Mouse (Mus musculus) neutrophil, adult 5-6 weeks (primary cell): ENCODE measurements around the gene Spata31d1d. TPM values are rescaled to one million over a fixed set of nuclear protein-coding genes. Genes with fewer than 3 reads are reported as not detected.
"Not testable (repeated sequence)": the region's sequence is repeated elsewhere in the genome, so short reads cannot be mapped to it uniquely, and the experiment has no call there.

Source experiments
- ATAC-seq: fragments of 151-379, 151-347 bp; 2 replicates; pipeline ENCODE4 v1.8.0; 2017; ENCODE audit warnings: mild to moderate bottlenecking, moderate TSS enrichment; ENCODE audit not compliant: insufficient number of reproducible peaks, poor library complexity, low FRiP score, severe bottlenecking; ENCODE audit errors: extremely low read depth
- total RNA-seq: library from RNA; stranded (forward); fragments of 200-1000 nt; gene quantifications from 2 replicates; pipeline ENCODE4 v1.2.3, GENCODE M21; 2017

Gene Spata31d1d
- total RNA-seq, 1 experiment from 2014 or later: not detected

DNA sequence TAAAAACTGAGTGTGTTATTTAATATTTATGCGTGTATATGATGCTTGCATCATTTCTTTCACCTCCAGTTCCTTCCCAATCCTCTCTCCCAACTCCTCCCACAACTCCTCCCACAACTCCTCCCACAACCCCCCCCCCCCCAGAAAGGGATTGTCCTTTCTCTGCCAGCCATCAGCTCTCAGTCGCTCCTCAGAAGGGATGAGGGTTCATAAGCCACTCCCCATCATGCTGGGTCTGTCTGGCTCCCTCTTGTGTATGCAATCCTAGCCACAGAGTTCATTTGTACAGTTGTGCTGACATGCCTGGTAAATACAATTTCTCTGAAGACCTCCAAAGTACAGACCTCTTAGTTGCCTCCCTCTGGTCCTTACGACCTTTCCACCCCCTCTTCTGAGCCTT, 3.6 kb upstream of the Spata31d1d start:
- no peak for ATAC-seq

DNA sequence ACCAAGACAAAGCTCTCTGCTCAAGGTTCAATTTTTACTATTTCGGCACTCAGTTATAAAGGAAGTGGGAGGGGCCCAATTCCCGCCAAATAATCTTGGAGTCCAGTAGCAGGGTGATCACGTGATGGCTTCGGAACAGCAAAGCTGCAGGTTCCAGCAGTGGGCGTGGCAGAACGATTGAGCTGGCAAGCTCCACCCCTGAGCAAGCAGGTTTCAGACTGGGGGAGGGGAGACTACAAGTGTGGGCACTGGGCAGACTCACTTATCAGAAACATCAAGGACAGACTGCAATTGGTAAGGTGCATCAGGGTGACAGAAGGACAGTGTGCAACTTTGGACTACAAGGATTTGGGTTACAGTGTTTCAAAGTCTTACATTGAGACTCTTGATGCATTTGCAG, 2.8 kb upstream of the Spata31d1d start:
- not testable (repeated sequence) for ATAC-seq

DNA sequence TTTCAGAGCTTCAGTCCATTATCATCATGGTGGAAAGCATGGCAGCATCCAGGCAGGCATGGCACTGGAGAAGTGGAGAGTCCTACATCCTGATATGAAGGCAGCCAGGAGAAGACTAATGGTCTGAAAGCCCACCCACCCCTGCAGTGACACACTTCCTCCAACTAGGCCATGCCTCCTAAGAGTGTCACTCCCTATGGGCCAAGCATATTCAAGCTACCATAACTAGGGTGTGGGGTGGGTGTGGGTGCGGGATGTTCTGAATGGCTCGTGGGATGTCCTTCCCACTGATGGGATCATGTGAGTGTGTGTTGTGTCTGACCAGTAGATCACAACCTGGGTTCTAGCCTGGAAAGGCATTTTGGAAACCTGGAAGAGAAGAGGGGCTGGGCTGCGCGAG, 2.4 kb upstream of the Spata31d1d start:
- ATAC-seq: no peak

DNA sequence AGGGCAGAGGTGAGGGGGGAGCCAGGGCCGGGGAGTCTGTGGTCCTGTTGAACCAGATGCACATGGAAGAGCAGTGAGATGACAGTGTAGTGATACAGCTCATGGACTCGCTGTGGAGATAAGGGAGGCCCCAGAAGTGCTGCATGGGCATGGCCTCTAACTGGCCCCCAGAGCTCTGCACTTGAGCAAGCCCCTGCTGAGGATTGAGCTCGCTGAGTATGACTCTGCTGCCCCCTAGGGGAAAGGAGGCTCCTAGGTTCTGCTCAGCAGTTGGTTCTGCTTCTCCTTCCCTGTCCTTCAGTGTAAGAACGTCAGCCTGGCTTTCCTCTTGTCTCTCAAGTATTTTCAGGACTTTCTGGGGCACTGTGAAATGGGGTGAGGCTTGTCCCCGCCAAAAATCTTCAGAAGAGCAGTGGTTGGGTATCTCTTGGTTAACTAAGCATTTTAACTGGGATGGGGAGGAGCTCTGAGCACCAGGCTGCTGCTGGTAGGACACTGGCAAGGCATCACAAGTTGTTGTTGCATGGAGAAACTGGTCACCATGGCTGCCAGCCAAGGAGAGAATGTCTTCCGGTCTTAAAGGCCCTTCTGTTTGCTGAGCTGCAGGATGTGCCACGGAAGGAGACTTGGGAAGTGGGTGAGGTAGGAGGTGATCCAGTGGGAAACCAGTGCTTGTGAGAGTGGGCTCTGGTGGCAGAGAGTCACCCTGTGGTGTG, 3.0 kb downstream of the Spata31d1d start:
- peak; percentile 77 for ATAC-seq

DNA sequence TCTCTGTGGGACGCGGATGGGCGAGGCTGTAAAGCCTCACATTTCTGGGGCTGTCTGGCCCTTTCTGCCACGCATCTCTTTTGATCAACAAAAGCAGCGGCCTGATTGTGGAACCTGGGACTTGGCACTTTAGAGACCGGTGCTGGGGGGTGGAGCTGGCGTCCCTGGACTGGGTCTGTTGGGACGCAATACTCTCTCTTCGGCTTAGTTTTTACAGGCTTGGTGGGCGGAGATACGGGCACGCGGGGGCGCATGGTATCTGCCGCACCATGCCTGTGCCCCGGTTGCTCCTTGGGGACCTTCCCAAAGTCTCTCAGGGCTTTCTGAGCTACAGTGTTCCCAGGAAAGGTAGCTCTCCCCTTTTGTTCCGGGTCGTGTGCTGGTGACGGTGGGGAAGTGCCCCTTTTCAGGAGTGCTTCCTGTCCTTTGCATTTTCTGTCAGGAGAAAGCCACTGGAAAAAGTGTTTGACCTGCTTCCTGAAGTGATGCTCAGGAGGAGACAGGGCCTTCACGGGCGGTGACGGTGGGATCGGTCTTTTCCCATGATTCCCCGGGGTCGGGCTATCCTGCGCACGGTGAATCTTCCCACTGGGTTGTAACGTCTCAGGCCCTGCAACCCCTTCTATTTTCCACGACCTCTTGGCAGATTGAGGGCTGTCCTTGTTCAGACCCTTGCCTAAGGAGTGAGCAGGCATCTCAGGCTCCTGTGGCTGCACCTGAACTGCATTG, 5.2 kb downstream of the Spata31d1d start:
- ATAC-seq: no peak

DNA sequence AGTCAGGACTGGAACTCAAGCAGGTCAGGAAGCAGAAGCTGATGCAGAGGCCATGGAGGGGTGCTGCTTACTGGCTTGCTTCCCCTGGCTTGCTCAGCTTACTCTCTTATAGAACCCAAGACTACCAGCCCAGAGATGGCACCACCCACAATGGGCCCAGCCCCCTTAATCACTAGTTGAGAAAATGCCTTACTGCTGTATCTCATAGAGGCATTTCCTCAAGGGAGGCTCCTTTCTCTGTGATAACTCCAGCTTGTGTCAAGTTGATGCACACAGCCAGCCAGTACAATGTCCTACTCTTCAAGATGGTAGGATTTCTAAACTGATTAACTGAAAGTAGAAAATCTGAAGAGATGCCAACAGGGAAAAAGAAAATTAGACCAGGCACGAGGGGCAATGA, 9.5 kb downstream of the Spata31d1d start:
- ATAC-seq: not testable (repeated sequence)

DNA sequence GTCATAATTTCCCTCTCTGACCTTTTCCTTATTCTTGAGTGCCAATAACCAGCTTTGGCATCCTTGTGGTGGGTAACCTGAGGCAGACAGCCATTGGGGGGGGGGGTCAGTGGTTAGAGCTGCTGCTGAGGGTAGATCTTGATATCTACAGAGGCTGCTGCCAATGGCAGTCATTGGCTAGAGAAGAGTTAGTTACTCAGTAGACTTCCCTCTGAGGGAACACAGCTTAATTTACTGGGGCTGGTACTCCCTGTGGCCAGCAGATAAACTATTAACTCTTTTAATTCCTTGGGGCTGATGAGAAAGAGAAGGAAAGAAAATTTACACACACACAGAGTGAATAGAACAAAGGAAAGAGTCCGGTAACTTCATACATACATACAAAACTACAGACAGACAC, 12.1 kb downstream of the Spata31d1d start:
- no peak for ATAC-seq

DNA sequence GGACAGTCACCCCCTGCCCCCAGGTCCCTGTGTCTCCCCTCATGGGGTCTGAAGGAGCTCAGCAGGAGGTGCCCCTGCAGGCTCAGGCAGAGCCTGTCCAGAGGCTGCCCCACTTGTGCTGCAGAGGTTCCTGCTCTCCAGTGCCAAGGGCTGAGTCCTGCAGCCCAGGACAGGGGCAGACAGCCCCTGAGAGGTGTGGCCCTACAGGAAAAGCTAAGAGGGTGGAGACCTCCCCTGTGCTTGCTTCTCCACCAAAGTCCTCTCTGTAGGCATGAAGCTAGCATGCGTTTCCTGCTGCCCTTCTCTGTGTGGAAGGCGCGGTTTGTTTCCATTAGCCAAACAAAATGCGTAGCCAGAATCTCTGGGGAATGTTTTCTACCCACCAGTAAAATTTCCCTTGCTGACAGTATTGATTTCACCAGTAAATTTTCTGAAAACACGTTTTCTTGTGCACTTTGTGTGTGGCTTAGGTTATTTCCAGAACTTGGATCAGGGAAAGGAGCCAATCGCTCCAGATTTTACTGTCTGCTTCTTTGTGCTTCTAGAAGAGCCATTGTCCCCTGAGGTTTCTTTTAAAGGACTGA, 12.6 kb downstream of the Spata31d1d start:
- not testable (repeated sequence) for ATAC-seq

DNA sequence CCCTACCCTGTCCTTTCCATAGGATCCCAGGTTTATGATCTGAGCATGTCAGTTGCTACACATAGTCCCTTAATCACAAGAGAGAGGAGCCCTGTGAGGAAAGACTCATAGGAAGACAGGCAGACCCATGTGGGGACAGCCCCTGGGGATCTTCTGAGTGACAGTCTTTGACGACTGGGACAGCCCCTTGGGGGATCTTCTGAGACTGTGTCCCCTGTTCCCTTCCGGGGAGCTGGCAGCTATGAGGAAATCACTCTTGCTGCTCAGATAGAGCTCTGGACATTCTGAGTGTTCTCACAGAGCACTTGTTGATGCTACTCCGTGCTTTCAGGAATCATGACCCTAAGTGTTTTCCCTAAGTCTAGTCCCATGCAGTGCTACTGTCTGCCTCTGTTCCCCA, 17.8 kb downstream of the Spata31d1d start:
- no peak for ATAC-seq

DNA sequence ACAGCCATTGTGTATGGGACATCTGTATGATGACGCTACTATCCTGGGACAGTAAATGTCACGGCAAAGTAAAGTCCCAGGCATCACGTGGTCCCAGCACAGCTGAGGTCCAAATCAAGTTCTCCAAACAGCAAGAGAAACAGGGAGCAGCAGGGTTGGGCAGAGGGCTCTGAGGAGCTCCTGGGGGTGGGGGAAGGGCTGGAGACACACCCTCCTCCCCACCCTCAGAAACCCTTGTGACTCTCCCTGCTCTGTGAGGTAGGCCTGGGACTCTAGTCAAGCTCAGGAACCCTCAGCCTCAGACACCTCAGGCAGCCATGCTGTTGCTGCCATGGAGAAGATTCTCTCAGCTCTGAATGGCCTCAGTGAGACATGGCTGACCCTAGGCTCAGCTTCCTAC, 19.6 kb downstream of the Spata31d1d start, which contains the start of gene Spata31d1b:
Spata31d1b (plus strand) TSS at position 301 of the 400 bp plus-strand sequence.
- ATAC-seq: not testable (repeated sequence)

DNA sequence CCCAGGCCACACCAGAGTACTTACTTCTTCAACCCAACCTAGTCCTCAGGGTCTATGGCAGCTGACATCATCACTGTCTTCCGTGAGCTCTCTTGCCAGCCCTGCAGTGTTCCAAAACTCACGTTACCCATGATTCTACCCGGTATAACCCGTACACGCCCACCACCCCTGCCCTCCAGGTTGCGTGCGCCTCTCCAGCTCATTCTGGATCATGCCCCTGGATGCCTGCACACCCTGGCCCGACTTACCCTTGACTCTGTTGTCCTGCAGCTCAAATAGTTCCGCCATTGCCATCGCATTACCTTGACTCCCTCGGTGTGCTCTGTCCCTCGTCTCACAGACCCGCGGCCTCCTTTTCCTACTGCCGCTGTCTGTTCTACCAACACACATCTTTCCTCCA, 21.3 kb downstream of the Spata31d1d start, which contains the start of gene Spata31d1a:
Spata31d1a (minus strand) TSS at position 101 of the 400 bp plus-strand sequence.
- ATAC-seq: no peak

DNA sequence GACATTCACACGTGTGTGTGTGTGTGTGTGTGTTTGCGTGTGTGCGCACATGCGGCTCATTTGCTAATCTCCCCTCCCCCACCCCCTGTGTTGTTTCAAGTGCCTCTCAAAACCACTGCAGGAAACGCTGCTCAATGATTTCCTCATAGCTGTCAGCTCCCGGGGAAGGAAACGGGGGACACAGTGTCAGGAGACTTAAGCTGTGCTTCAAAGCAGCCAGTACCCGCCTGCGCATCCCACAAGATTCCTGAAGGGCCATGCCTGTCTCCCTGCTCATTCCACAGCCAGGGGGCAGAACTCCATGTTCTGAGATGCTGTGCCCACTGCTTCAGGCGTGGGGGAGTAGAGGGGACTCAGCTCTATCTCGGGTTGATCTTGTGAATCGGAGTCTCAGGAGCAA, 27.0 kb downstream of the Spata31d1d start:
- no peak for ATAC-seq

DNA sequence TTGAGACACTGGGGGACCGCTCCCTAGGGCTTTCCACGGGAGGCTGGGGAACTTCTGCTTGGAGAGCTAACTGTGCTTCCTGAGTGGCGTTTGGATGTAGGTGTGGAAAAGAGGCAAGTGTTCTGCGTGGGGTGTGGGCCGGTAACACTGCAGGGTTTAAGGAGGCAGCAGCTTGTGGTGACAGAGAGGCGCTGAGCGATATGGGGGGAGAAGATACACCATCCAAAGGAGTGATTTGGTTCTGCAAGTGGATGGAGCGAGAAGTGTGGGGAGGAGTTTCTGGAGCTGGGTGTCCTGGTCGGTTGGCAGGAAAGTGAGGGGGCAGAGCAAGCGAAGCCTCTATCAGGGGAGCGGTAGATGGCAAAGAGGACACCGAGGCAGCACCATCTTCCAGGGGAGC, 28.0 kb downstream of the Spata31d1d start:
- ATAC-seq: no peak

DNA sequence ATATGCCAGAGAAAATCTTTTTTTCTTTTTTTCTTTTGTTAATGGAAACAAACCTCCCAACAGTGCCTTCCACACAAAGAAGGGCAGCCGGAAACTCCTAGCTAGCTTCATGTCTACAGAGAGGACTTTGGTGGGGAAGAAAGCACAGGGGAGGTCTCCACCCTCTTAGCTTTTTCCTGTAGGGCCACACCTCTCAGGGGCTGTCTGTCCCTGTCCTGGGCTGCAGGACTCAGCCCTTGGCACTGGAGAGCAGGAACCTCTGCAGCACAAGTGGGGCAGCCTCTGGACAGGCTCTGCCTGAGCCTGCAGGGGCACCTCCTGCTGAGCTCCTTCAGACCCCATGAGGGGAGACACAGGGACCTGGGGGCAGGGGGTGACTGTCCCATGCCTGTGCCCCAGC, 31.4 kb downstream of the Spata31d1d start:
- ATAC-seq: not testable (repeated sequence)

DNA sequence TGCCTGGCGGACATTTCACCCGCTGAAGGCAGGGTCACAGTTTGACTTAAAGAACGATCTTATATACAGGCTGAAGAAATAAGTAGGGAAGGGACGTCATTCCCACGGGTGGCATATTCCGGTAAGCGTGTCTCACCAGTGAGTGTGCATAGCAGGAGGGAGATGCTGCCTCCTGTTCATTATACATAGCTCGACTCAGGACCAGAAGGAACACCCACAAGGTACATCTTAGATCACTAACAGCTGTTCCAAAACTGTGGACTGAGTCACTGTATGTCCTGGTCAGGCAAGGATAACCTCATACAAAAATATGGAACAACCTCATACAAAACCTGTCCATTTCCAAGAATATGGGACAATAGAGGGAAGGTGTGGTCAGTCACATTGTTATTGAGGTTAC, 32.4 kb downstream of the Spata31d1d start:
- ATAC-seq: no peak

DNA sequence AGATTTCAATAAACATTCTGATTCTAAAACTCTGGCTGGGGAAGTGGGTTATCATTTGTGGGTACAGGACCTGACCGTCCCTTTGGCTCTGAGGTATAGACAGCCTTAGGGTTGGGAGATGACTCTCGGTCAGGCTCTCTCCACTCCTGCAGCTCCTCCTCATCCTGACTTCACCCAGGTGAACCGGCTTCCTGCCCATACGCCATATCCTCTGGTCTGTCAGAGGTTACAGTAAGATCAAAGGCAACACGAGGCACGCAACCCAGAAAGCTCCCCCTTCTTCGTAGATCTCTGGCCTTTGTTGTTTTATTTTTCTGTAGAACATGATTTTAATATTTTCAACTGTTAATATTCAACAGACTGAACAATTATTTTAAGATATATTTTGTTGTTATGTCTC, 35.8 kb downstream of the Spata31d1d start:
- ATAC-seq: no peak

DNA sequence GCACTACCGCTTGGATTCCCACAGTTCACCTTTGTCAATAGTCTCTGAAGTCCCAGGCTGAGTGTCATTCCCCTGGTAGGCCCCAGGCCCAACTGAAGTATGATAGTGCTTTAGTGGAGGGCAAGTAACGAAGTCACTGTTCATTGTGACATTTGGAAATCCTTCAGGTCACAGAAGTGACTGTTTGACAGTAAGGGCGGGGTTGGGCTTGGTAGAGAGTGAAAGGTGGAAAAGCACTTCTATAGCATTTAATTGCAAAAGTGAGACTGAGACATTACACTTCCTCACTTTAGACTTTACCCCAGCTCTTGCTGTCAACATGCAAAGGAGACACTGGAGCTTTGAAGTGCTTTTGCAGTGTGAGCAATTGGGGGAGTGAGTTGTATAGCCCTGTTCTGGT, 37.5 kb downstream of the Spata31d1d start, which contains the start of gene 4921517D22Rik:
4921517D22Rik (minus strand) TSS at position 101 of the 400 bp plus-strand sequence.
- ATAC-seq: no peak

DNA sequence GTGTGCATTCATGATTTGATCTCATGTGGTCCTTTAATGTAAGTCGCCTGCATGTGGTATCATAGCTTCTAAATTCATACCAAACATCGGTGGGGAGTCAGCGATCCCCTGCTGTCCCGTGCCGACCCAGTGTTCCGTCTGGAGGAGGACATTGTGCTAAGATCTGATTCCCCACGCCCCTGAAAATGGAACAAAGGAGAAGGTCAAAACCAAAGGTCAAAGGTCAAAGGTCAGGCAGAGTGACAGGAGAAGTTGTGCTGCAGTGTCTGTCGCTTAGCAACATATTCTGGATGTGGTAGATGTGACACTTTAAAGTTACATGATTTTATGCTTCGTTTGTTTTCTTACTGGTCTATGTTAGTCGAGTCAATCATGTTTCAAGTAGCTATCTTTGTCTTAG, 40.1 kb downstream of the Spata31d1d start:
- no peak for ATAC-seq

DNA sequence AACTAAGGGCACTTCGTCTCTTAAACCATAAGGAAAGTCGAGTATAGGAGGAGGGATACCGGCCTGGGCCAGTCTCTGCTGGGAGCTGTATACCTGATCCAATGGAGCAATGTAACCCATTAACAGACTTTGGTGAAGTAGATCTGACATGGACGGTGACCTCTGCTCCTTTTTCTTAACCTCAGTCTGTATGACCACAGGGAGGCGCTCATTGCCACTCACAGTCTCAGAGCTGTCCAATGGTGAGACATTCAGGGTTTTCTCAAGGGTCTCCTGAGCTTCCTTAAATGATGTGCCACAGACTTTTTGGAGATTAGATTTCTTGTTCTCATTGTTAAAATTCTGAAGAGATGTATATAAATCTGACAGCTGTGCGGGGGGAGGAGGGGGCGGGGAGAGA, 41.0 kb downstream of the Spata31d1d start:
- ATAC-seq: no peak

DNA sequence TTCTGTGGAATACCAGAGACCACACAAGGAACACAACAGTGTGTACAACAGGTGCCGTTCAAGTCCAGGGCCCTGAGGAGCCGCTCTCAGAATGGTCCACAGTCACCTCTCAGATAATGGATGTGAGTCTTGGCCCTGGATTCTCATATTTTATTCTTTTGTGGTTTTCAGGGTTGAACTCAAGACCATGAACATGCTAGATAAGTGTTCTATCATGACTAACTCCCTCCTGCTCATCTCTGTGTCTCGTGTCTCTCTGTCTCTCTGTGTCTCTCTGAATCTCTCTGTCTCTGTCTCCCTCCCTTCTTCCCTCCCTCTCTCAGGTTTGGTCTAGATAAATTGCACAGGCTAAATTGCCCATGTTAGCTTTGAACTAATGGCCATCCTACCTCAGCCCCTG, 41.7 kb downstream of the Spata31d1d start:
- ATAC-seq: no peak
